Mouse (Mus musculus) embryonic facial prominence, embryonic 11.5 days (tissue): ENCODE results near the gene S100a9. TPM values are rescaled to one million over a fixed set of nuclear protein-coding genes. Genes with fewer than 3 reads are reported as not detected.
A peak's percentile ranks its signal among the peaks of the same experiment; 100 is the strongest.

Source experiments
- ATAC-seq: fragments of 200-750 bp; cut with Nextera tagmentation; replicated peaks from 2 replicates; pipeline ENCODE4 v1.8.0; 2017; ENCODE audit warnings: low read depth; ENCODE audit not compliant: insufficient number of reproducible peaks, low FRiP score, low TSS enrichment
- DNase-seq: peaks from one replicate; pipeline ENCODE4 v3.0.0-alpha.2; 2015; ENCODE audit warnings: low spot score
- H3K27ac ChIP-seq: fragments of 300-500 bp; sonication (generic); replicated peaks from 2 replicates; pipeline ENCODE4 v1.5.1; 2014; ENCODE audit warnings: mild to moderate bottlenecking, low read depth, low read length, control low read depth
- H3K27me3 ChIP-seq: fragments of 300-500 bp; sonication (generic); 2 replicates; pipeline ENCODE4 v1.6.1; 2014; ENCODE audit warnings: mild to moderate bottlenecking, low read length, moderate library complexity, mixed read lengths; ENCODE audit not compliant: control insufficient read depth, insufficient read depth
- H3K36me3 ChIP-seq: fragments of 300-500 bp; sonication (generic); replicated peaks from 2 replicates; pipeline ENCODE4 v1.6.1; 2014; ENCODE audit warnings: low read depth, mild to moderate bottlenecking, low read length, moderate library complexity, mixed read lengths; ENCODE audit not compliant: control insufficient read depth, insufficient read depth
- H3K4me1 ChIP-seq: fragments of 300-500 bp; sonication (generic); 2 replicates; pipeline ENCODE4 v1.6.1; 2014; ENCODE audit warnings: low read length, mixed read lengths; ENCODE audit not compliant: control insufficient read depth, insufficient read depth
- H3K4me2 ChIP-seq: fragments of 300-500 bp; sonication (generic); 2 replicates; pipeline ENCODE4 v1.6.1; 2014; ENCODE audit warnings: low read depth, mild to moderate bottlenecking, control low read depth, low read length, moderate library complexity
- H3K4me3 ChIP-seq: fragments of 300-500 bp; sonication (generic); 2 replicates; pipeline ENCODE4 v1.5.1; 2014; ENCODE audit warnings: low read depth, low read length, control low read depth
- H3K9ac ChIP-seq: fragments of 300-500 bp; sonication (generic); replicated peaks from 2 replicates; pipeline ENCODE4 v1.6.1; 2014; ENCODE audit warnings: mild to moderate bottlenecking, control low read depth, low read length
- H3K9me3 ChIP-seq: fragments of 300-500 bp; sonication (generic); replicated peaks from 2 replicates; pipeline ENCODE4 v1.6.1; 2016; ENCODE audit warnings: mild to moderate bottlenecking, low read length, inconsistent platforms, mixed read lengths; ENCODE audit not compliant: control insufficient read depth
- WGBS: fragments of 180-500 bp; shearing (Covaris S2); extraction: QIAGEN DNeasy Blood & Tissue Kit; methylation state at CpG from one replicate; pipeline ENCODE4 v1.1.7; 2014; 5-methylcytosine and 5-hydroxymethylcytosine counted together
- polyA plus RNA-seq: library from polyadenylated mRNA; unstranded; fragments of >200 nt; fragmentation: Nextera tagmentation; extraction: Ambion mirVana; gene quantifications from 2 replicates; pipeline ENCODE4 v1.2.1, GENCODE M21; 2014

Gene S100a9
- 5.7 and 5.8 TPM in 2 replicates for polyA plus RNA-seq

- H3K4me3 ChIP-seq = no peak within 1 kb of the TSS
- no peak within 1 kb of the TSS for H3K27ac ChIP-seq
- no peaks in the 10 kb centered on the region for H3K4me1 ChIP-seq
- ATAC-seq (no peak), DNase-seq (no peak)
- H3K27me3 ChIP-seq = no peaks in the 10 kb centered on the region
- no peaks in the 10 kb centered on the region for H3K9me3 ChIP-seq
- WGBS = 67% methylated on average over 3 of the region's 3 CpGs
- no peak within 1 kb of the TSS for H3K9ac ChIP-seq
- no peak within 1 kb of the TSS for H3K4me2 ChIP-seq
- no peaks in the 10 kb centered on the region for H3K36me3 ChIP-seq
These were observed at the start of gene S100a9 for GRCm38 (mm10) chr3:90695613-90696012. Gene S100a9, minus strand, starts transcription at chr3:90695721.

GRCm38 (mm10) chr3:90726606-90727005, 31.1 kb upstream of the S100a9 start, which contains the start of gene Pglyrp4:
Gene Pglyrp4, plus strand, starts transcription at chr3:90726906.
- H3K4me3 ChIP-seq = no peak within 1 kb of the TSS
- no peak within 1 kb of the TSS for H3K9ac ChIP-seq
- DNase-seq (no peak), ATAC-seq (no peak)
- H3K4me1 ChIP-seq = no peaks in the 10 kb centered on the region
- no peaks in the 10 kb centered on the region for H3K27me3 ChIP-seq
- H3K9me3 ChIP-seq = no peaks in the 10 kb centered on the region
- no peak within 1 kb of the TSS for H3K4me2 ChIP-seq
- no peaks in the 10 kb centered on the region for H3K36me3 ChIP-seq
- no peak within 1 kb of the TSS for H3K27ac ChIP-seq
- WGBS = 88% methylated on average over 3 of the region's 3 CpGs

- WGBS = 50% methylated on average over 12 of the region's 12 CpGs
- Histone ChIP-seq H3K9me3 (no peaks in the 10 kb centered on the region), H3K4me3 (no peak overlapping the region), H3K27ac (no peak overlapping the region), H3K9ac (no peak overlapping the region), H3K4me2 (no peak overlapping the region), H3K36me3 (no peaks in the 10 kb centered on the region), H3K27me3 (no peaks in the 10 kb centered on the region), H3K4me1 (no peaks in the 10 kb centered on the region)
- ATAC-seq = no peak; the same call in 1 of the 2 replicates
- DNase-seq = peak; percentile 93
These were observed 14.3 kb upstream of the S100a9 start for GRCm38 (mm10) chr3:90709591-90710460.

- Histone ChIP-seq H3K27me3 (no peaks in the 10 kb centered on the region), H3K4me1 (no peaks in the 10 kb centered on the region), H3K9ac (no peak overlapping the region), H3K27ac (no peak overlapping the region), H3K4me2 (no peak overlapping the region), H3K4me3 (no peak overlapping the region), H3K36me3 (no peaks in the 10 kb centered on the region), H3K9me3 (no peaks in the 10 kb centered on the region)
- ATAC-seq = 0 out of 2 replicates have a peak, but pooled peaks have one; percentile 42
- 23% methylated on average over 4 of the region's 4 CpGs for WGBS
- peak; percentile 58 for DNase-seq
These were observed 13.1 kb upstream of the S100a9 start for GRCm38 (mm10) chr3:90708523-90709202.

GRCm38 (mm10) chr3:90702244-90702643, 6.7 kb upstream of the S100a9 start:
- ATAC-seq = no peak
- Histone ChIP-seq H3K4me2 (no peak overlapping the region), H3K36me3 (no peaks in the 10 kb centered on the region), H3K27me3 (no peaks in the 10 kb centered on the region), H3K4me3 (no peak overlapping the region), H3K4me1 (no peaks in the 10 kb centered on the region), H3K9me3 (no peaks in the 10 kb centered on the region), H3K9ac (no peak overlapping the region), H3K27ac (no peak overlapping the region)
- no peak for DNase-seq
- WGBS = 85% methylated on average over 2 of the region's 2 CpGs

GRCm38 (mm10) chr3:90693496-90693895, 2.0 kb downstream of the S100a9 start:
- Histone ChIP-seq H3K9me3 (no peaks in the 10 kb centered on the region), H3K36me3 (no peaks in the 10 kb centered on the region), H3K9ac (no peak overlapping the region), H3K4me2 (no peak overlapping the region), H3K27ac (no peak overlapping the region), H3K27me3 (no peaks in the 10 kb centered on the region), H3K4me1 (no peaks in the 10 kb centered on the region), H3K4me3 (no peak overlapping the region)
- DNase-seq (no peak), ATAC-seq (no peak)
- WGBS = 83% methylated on average over 2 of the region's 2 CpGs

- H3K27ac ChIP-seq = no peak overlapping the region
- ATAC-seq = no peak
- H3K4me1 ChIP-seq = no peaks in the 10 kb centered on the region
These were observed 8.7 kb downstream of the S100a9 start for GRCm38 (mm10) chr3:90686835-90687234.

GRCm38 (mm10) chr3:90683929-90684328, 11.6 kb downstream of the S100a9 start:
- no peak for ATAC-seq
- WGBS = 90% methylated on average over 3 of the region's 3 CpGs

More at GRCm38 (mm10) chr3:90686835-90687234, 8.7 kb downstream of the S100a9 start:
- Histone ChIP-seq H3K4me3 (no peak overlapping the region), H3K27me3 (no peaks in the 10 kb centered on the region), H3K36me3 (no peaks in the 10 kb centered on the region), H3K9ac (no peak overlapping the region), H3K4me2 (no peak overlapping the region), H3K9me3 (no peaks in the 10 kb centered on the region)
- 88% methylated on average over 2 of the region's 2 CpGs for WGBS
- DNase-seq = no peak

More at GRCm38 (mm10) chr3:90683929-90684328, 11.6 kb downstream of the S100a9 start:
- H3K9me3 ChIP-seq = no peaks in the 10 kb centered on the region
- H3K9ac ChIP-seq = no peak overlapping the region
- DNase-seq = no peak
- H3K27ac ChIP-seq = no peak overlapping the region
- H3K4me3 ChIP-seq = no peak overlapping the region
- H3K4me1 ChIP-seq = no peaks in the 10 kb centered on the region
- no peaks in the 10 kb centered on the region for H3K27me3 ChIP-seq
- no peak overlapping the region for H3K4me2 ChIP-seq
- no peaks in the 10 kb centered on the region for H3K36me3 ChIP-seq
